10 mouse cellular contexts compared by ENCODE assay signal in the genomic region with DNA sequence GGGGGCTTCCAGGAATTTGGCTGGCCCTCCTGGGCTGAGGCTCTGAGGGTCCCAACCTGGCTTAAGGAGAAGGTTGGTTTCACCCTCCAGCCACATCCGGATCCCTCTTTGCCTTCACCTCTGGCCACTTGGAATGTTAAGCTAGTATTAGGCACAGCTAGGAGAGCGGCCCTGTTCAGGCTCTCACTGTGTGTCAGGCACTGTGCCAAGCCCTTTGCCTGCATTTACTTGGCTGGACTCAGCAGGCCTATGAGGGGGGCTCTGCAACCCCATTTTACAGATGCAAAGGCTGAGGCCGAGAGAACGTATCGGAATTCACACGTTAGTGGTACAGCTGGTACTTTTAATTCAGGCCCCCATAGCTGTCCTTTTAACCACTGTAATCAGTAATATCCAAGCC. TPM values are rescaled to one million over a fixed set of nuclear protein-coding genes. Genes with fewer than 3 reads are reported as not detected.
A peak's percentile ranks its signal among the peaks of the same experiment; 100 is the strongest.
DNase-seq lines count a peak whose midpoint lies in the region; ATAC-seq and TF ChIP-seq lines count a peak whose summit lies in the region.
"Had no signal": no experiment of that assay in that cellular context is flagged by ENCODE, and none has a peak within 500 bp of the region (broad histone marks: within the 10 kb centered on the region; RNA-seq: fewer than 3 reads in every experiment).

No protein-coding gene starts in this region.

- peaks cover 53% of the 10 kb centered on the region for H3K4me1 ChIP-seq in lung, embryonic 14.5 days (ENCODE audit: insufficient read depth)
- peaks cover 87% of the 10 kb centered on the region for H3K4me1 ChIP-seq in hindbrain, embryonic 15.5 days (replicated peaks)

- DNase-seq in cerebellum, adult 11-12 months = peak; percentile 39
- DNase-seq in cerebellum, adult 11 months = no peak
- peak; percentile 69 for DNase-seq in lung, embryonic 14.5 days
- DNase-seq in lung, postnatal 25 days (ENCODE audit: low spot score) = no peak
- peak; percentile 39 for DNase-seq in retina, embryonic 14.5 days (ENCODE audit: low spot score)
- no peak for DNase-seq in yolk sac, embryonic 10.5 days (ENCODE audit: low spot score)
- DNase-seq: liver had no signal

- 86% methylated on average over 6 of the region's 6 CpGs for WGBS in lung, embryonic 14.5 days
- WGBS in hindbrain, embryonic 15.5 days = 64% methylated on average over 6 of the region's 6 CpGs

- no peaks in the 10 kb centered on the region for H3K27me3 ChIP-seq in lung, embryonic 14.5 days (ENCODE audit: insufficient read depth, low read length)
- H3K27me3 ChIP-seq in hindbrain, embryonic 15.5 days = no peaks in the 10 kb centered on the region

- H3K36me3 ChIP-seq in lung, embryonic 14.5 days (ENCODE audit: insufficient read depth) = peaks cover 17% of the 10 kb centered on the region; the same call in 1 of the 2 replicates
- H3K36me3 ChIP-seq in hindbrain, embryonic 15.5 days = no peaks in the 10 kb centered on the region

- no peak for ATAC-seq in lung, embryonic 14.5 days (ENCODE audit: insufficient read depth)
- ATAC-seq in hindbrain, embryonic 15.5 days (ENCODE audit: low FRiP score, low read depth) = no peak
- no peak for ATAC-seq in inflammation-experienced regulatory T-cells, adult 6 months

- H3K27ac ChIP-seq in lung, embryonic 14.5 days (ENCODE audit: low read depth) = peak overlapping the region; percentile 81; the same call in 1 of the 2 replicates
- peak overlapping the region; percentile 60 for H3K27ac ChIP-seq in hindbrain, embryonic 15.5 days (replicated peaks)

- H3K4me2 ChIP-seq in lung, embryonic 14.5 days = no peak overlapping the region
- 0 out of 2 replicates have a peak overlapping the region, but pooled peaks have one; percentile 51 for H3K4me2 ChIP-seq in hindbrain, embryonic 15.5 days

- TF ChIP-seq CTCF in lung, embryonic 14.5 days (IDR thresholded peaks at IDR 0.05; ENCODE audit: low read depth) = no peak

- H3K9me3 ChIP-seq in lung, embryonic 14.5 days (ENCODE audit: low read depth, low read length) = no peaks in the 10 kb centered on the region
- H3K9me3 ChIP-seq in hindbrain, embryonic 15.5 days = no peaks in the 10 kb centered on the region

- H3K4me3 ChIP-seq in lung, embryonic 14.5 days (ENCODE audit: low read depth, low read length) = no peak overlapping the region
- no peak overlapping the region for H3K4me3 ChIP-seq in hindbrain, embryonic 15.5 days
- H3K4me3 ChIP-seq: myocyte had no signal

- H3K9ac ChIP-seq in lung, embryonic 14.5 days = no peak overlapping the region
- no peak overlapping the region for H3K9ac ChIP-seq in hindbrain, embryonic 15.5 days

RNA-seq across cellular contexts. Expression of gene Ahdc1, which starts 12.6 kb away (rescaled TPM):
- 10.2 and 10.5 TPM in 2 replicates for polyA plus RNA-seq in lung, embryonic 14.5 days (2014; fragmentation: Nextera tagmentation; extraction: Ambion mirVana)
- 11.8 and 13.9 TPM in 2 replicates for polyA plus RNA-seq in hindbrain, embryonic 15.5 days (2015; fragmentation: Nextera tagmentation; extraction: Ambion mirVana)
- polyA plus RNA-seq in inflammation-experienced regulatory T-cells, adult 6 months (2017; shearing (Covaris generic)) = 1 to 10 TPM; 1.6 to 2.4 (median 2.4) TPM

RNA-seq across cellular contexts. Expression of gene Fgr, which starts 49.7 kb away (rescaled TPM):
- 0.46 and 0.66 TPM in 2 replicates for polyA plus RNA-seq in lung, embryonic 14.5 days (2014; fragmentation: Nextera tagmentation; extraction: Ambion mirVana)
- polyA plus RNA-seq in hindbrain, embryonic 15.5 days (2015; fragmentation: Nextera tagmentation; extraction: Ambion mirVana) = 0.04 and 0.21 TPM in 2 replicates
- polyA plus RNA-seq in inflammation-experienced regulatory T-cells, adult 6 months (2017; shearing (Covaris generic)) = 1 to 10 TPM; 1.9 to 6.6 (median 3.3) TPM
- polyA plus RNA-seq: myocyte had no signal

Comparison
In these comparisons a context has a peak if more than half of its experiments do, and no peak if none do; other contexts are left out.
1. DNase-seq: peak in cerebellum, adult 11-12 months (single experiment), lung, embryonic 14.5 days (single experiment) and retina, embryonic 14.5 days (single experiment); none in cerebellum, adult 11 months (single experiment), lung, postnatal 25 days (single experiment) and yolk sac, embryonic 10.5 days (single experiment).